Mouse (Mus musculus): ENCODE measurements around the gene Kmt5b. TPM values are rescaled to one million over a fixed set of nuclear protein-coding genes. Genes with fewer than 3 reads are reported as not detected.

Gene Kmt5b
- 10 to 100 TPM; 53.9 to 57.7 TPM for total RNA-seq (2021)
- long read RNA-seq, experiment 1, partial matches to known transcripts = 0 of 2 reads
- long read RNA-seq, experiment 1, other reads (novel, unspliced or antisense) = 2 of 2 reads
- long read RNA-seq, experiment 2, partial matches to known transcripts = 5 of 14 reads
- long read RNA-seq, experiment 2, other reads (novel, unspliced or antisense) = 9 of 14 reads

DNA sequence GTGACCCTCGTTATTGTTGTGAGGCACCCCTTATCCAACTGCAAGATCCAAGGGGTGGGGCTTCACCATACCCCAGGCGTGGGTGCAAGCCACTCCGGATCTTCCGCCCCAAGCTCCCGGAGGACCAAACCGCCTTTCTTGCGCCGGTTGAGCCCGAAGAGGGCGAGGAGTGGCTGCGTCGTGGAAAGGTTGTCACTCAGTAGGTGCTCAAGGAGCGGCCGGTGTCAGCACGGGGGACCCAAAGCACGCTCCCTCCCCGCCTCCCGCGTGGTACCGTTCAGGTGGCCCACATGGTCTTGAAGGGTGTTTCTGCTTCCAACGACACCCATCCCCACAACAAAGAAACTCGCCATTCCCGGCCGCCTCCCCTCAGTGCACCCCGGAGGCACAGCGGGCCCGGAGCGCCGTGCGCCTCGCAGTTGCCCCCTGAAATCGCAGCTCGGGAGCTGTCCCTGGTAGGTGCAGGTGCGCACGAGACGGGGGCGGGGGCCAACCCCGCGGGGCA lies at the start of gene Kmt5b:
Kmt5b (plus strand) TSS at position 146 of the 505 bp plus-strand sequence.
- peak within 1 kb of the TSS; percentile 100 for H3K27ac ChIP-seq
- TF ChIP-seq CTCF (conservative IDR thresholded peaks at IDR 0.05) = no peak
- H3K4me3 ChIP-seq = peak within 1 kb of the TSS; percentile 71
- peak; percentile 56 to 59 for DNase-seq (ENCODE audit: low spot score in 2 of 2)

DNA sequence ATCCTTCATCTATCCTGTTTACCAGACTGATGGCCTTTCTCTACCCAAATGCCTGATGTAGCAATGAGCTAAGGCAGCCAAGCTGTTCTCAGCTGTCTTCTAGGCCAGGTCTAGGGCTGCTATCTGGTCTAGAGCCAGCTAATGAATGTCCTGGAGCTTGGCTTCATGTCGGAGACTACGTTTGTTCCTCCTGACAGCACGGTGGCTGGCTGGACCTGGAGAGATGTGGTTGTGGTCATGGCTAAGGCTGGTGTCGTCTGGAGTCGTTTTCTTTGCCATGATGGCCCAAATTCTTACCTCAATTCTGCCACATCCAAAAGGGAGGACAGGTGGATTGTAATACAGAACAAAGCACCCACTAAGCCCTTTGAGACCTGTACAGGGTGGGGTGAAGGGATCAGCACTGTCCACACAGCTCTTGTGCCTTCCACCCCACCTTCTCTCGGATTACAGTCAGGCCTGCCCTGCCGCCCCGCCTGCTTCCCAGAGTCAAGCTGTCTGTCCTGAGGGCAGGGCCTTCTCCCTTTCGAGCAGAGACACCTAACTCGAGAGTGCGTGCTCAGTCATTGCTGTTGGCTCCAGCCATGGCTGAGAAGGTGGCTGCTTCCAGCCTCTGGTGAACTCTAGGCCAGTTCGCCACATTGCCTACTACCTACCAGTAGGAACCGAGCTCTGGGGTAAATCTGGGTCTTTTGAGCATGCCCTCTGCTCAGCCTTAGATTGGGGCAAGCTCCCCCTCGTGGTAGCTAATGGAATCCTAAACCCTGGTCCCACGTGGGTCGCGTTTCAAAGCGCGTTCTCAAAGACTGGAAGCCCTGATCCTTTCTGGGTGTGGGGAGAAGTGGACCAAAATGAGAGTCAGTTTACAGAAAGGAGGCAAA lies 48.5 kb upstream of the Kmt5b start:
- peak; percentile 78 for TF ChIP-seq CTCF (conservative IDR thresholded peaks at IDR 0.05)
- peak; percentile 70 to 79 for DNase-seq (ENCODE audit: low spot score in 2 of 2)
- H3K27ac ChIP-seq = peak overlapping the region; percentile 85
- H3K4me3 ChIP-seq = peak overlapping the region; percentile 62

DNA sequence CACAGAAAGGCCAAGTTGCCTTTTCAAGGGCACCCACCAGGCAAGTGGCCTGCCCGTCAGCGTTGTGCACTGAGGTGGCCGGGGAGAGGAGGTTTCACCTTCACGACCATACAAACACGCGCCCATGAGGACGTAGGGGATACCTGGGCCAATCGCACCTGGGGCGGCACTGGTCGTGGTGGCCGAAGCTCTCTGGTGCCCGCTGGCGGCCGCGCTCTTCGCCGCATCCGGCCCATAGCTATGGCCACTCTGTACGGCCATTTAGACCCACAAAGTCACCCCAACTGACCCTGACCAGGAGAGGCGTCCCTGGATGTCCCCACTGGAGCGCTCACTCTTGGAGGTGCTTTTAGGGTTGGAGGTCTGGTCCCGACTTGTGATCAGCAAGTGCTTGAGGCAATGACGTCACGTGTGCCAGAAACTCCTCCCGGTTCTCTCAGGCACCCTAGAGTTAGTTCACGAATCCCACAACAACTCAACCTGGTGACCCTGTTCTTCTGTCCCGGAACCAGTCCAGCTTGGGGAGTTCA lies 47.8 kb upstream of the Kmt5b start:
- Histone ChIP-seq H3K4me3 (peak overlapping the region; percentile 62), H3K27ac (peak overlapping the region; percentile 85)
- DNase-seq (ENCODE audit: low spot score in 2 of 2) = peak; percentile 42 to 43
- TF ChIP-seq CTCF (conservative IDR thresholded peaks at IDR 0.05) = peak; percentile 76

DNA sequence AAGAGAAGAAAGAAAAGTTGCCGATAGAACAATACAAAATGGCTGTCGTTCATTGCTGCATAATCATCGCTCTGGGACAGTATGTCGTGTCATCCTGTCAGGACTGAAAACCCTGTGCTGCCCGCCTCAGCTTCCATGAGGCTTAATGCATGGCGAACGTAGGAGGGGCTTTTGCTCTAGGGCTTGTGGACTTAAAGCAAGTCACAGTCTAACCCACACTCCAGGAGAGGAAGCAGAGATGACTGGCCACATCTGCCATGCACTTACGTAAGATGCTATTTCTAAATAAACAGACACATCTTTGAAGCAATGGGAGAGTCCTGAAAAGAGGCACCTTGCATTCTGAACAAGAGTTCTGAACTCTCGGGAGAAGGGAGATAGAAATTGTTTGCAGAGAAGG lies 44.1 kb upstream of the Kmt5b start:
- DNase-seq (ENCODE audit: low spot score in 2 of 2) = no peak
- Histone ChIP-seq H3K27ac (no peak overlapping the region), H3K4me3 (no peak overlapping the region)
- TF ChIP-seq CTCF (conservative IDR thresholded peaks at IDR 0.05) = no peak

DNA sequence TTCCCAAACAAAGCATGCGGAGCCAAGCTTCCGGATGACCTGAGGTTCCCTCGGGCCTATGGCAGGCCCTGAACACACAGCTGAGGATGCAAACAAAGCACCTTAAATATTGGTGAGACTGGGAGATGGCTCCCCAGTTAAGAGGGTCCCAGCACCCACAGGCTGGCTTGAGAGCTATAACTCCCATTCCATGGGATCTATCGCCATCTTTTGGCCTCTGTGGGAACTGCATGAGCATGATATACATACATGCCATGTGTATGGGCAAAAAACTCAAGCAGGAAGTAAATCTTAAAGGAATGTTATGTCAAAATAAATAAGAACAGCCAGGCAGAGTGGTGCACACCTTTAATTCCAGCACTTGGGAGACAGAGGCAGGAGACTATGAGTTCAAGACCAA lies 43.3 kb upstream of the Kmt5b start:
- TF ChIP-seq CTCF (conservative IDR thresholded peaks at IDR 0.05) = peak; percentile 74
- H3K4me3 ChIP-seq = no peak overlapping the region
- H3K27ac ChIP-seq = no peak overlapping the region
- no peak for DNase-seq (ENCODE audit: low spot score in 2 of 2)

DNA sequence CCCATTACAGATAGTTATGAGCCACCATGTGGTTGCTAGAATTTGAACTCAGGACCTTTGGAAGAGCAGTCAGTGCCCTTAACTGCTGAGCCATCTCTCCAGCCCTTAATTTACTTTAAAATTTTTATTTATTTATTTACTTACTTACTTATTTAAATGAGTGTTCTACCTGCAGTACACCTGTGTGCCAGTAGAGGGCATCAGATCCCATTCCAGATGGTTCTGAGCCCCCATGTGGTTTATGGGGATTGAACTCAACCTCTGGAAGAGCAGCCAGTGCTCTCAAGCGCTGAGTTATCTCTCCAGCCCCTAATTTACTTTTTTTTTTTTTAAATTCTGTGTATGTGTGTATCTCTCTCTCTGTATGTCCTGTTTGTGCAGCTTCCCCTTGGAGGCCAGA lies 42.4 kb upstream of the Kmt5b start:
- Histone ChIP-seq H3K27ac (no peak overlapping the region), H3K4me3 (no peak overlapping the region)
- TF ChIP-seq CTCF (conservative IDR thresholded peaks at IDR 0.05) = peak; percentile 92
- peak in 1 of 2 experiments; percentile 62 for DNase-seq (ENCODE audit: low spot score in 2 of 2)

DNA sequence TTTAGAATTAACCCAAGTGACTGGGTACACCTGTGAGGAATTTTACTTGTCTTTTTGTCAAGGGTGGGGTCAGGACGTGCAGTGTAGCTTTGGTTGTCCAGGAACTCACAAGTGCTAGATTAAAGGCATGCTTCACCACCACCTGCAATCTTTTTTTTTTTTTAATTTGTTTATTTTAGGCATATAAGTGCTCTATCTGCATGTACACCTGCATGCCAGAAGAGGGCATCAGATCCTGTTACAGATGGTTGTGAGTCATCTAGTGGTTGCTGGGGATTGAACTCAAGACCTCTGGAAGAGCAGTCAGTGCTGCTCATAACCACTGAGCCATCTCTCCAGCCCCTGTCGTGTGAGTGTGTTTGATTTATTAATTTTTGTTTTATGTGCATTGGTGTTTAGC lies 38.3 kb upstream of the Kmt5b start:
- no peak for DNase-seq (ENCODE audit: low spot score in 2 of 2)
- H3K27ac ChIP-seq = no peak overlapping the region
- H3K4me3 ChIP-seq = no peak overlapping the region
- TF ChIP-seq CTCF (conservative IDR thresholded peaks at IDR 0.05) = peak; percentile 36

DNA sequence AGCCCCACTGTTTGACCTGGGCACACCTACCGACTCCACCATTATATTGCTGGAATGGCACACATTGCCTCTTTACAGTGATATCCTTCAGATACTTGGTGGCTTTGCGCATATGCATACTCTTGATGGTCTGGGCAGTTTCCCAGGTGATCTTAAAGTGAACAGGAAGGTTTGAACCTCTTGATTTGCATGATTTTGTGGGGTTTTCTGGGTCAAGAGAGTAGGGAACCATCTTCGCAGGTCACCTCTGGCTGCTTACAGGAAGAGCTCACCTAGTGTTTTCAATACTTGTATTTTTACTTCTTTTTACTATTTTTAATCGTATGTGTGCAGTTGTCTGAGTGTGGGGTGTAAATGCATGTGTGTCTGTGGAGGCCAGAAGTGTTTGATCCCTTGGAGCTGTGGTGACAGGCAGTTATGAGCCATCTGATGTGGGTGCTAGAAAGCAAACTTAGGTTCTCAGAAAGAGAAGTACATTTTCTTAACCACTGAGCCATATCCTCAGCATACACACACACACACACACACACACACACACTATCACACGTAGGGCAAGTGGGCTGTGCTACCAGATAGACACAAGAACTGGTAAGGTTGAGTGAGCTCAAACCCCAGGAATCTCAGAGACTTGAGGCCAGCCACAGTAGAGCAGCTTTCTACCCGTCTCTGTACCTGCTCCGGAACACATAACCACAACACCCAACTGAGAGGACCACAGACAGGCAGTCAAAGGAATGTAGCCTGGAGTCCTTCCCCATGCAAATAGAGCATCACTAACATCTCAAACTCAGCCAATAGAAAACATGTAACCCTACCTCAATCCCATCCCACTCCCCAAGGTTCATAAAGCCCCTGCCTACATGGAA lies 36.2 kb upstream of the Kmt5b start:
- Histone ChIP-seq H3K27ac (no peak overlapping the region), H3K4me3 (no peak overlapping the region)
- no peak for DNase-seq (ENCODE audit: low spot score in 2 of 2)
- no peak for TF ChIP-seq CTCF (conservative IDR thresholded peaks at IDR 0.05)

DNA sequence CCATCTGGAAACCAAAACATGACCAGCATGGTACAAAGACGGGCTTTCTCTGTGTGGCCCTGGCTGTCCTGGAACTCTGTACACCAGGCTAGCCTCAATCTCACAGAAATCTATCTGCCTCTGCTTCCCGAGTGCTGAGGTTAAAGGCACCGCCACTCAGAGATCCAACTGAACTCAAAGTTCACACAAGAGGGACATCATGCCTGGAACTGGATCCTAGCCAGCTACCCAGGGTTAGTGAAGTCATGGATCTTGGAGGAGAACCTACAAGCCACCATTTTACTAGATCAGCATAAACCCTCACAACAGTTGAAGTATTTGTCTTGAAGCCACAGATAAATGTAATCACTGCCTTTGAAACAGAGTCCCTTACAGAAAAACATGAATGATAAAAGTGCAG lies 31.2 kb upstream of the Kmt5b start:
- no peak overlapping the region for H3K27ac ChIP-seq
- no peak for DNase-seq (ENCODE audit: low spot score in 2 of 2)
- TF ChIP-seq CTCF (conservative IDR thresholded peaks at IDR 0.05) = no peak
- no peak overlapping the region for H3K4me3 ChIP-seq

DNA sequence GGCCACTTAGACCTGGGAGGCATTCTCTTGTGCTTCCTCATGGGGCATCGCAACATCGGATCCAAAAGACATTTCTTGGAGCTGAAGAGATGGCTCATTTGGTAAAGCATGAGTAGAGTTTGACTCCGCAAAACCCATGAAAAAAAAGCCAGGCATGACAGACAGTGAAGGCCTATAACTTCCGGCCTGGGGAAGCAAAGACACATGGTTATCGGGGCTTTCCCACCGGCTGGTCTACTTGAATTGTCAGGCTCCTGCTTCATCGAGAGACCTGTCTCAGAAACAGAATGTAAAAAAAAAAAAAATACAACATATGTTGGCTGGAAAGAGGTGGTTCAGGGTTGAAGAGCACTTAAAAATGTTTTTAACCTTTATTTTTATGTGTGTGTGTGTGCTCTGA lies 27.6 kb upstream of the Kmt5b start:
- DNase-seq (ENCODE audit: low spot score in 2 of 2) = no peak
- no peak overlapping the region for H3K4me3 ChIP-seq
- H3K27ac ChIP-seq = no peak overlapping the region
- TF ChIP-seq CTCF (conservative IDR thresholded peaks at IDR 0.05) = no peak

DNA sequence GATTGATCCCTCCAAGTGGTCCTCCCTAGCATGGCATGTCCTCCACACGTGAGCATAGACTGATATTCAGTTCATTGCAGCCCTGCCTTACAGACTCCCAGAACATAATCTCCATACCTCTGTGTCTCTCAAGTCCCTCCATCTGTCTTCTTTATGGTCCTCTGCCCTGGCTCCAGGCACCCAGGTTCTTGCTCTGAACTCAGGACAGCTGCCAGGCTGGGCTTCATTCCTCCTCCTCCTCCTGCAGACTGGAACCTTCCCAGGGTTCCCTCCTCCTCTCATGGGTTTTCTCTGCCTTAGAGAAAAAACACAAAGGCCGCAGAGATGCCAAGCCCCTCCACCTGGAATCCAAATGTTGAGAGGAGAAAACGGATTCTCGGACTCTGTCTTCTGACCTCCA lies 24.5 kb upstream of the Kmt5b start:
- Histone ChIP-seq H3K27ac (no peak overlapping the region), H3K4me3 (no peak overlapping the region)
- no peak for DNase-seq (ENCODE audit: low spot score in 2 of 2)
- TF ChIP-seq CTCF (conservative IDR thresholded peaks at IDR 0.05) = no peak

DNA sequence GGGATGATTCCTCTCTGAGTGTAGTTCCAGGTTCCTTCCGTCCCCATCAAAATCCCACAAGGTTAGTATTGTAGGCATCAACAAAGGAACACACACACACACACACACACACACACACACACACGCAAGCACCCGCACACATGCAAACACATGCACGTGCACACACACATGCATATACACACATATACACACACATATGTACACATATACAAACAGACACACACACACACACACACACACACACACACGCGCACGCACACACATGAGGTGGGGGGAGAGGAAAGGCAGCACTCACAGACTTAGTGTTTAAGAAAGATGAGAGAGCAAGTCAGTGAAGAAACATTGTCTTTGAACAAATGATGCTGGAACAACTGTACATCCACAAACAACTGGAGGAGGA lies 23.9 kb upstream of the Kmt5b start:
- Histone ChIP-seq H3K4me3 (no peak overlapping the region), H3K27ac (no peak overlapping the region)
- no peak for TF ChIP-seq CTCF (conservative IDR thresholded peaks at IDR 0.05)
- no peak for DNase-seq (ENCODE audit: low spot score in 2 of 2)

Data from layer of hippocampus, adult 2 months (tissue).